Mouse (Mus musculus) adrenal gland (tissue): ENCODE measurements around the gene Zfp385c.

Experiments used
- intact Hi-C: fragments of 180-260 bp; cut with DNase I; formaldehyde crosslinking; loops from one replicate; pipeline ENCODE4 v1.15.1; 2025

The Zfp385c gene

DNA sequence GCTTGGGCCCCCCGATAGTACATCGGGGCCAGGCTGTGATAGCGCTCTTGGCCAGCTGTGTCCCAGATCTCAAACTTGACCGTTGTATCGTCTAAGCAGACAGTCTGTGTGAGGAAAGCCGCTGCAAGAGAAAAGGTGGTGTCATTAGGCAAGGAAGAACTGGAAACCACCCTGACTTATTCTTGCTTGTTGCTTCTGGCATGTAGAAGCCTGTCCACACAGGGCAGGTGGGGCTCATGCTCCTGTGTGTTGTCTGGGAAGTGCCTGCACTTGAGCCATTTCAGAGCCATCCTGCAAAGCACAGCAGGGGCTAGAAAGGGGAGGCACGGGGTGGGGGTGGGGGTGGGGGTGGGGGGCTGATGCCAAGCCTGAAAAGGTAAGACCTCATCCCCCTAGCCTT lies 26.2 kb upstream of the Zfp385c start:
- intact Hi-C loops: no loop called here

DNA sequence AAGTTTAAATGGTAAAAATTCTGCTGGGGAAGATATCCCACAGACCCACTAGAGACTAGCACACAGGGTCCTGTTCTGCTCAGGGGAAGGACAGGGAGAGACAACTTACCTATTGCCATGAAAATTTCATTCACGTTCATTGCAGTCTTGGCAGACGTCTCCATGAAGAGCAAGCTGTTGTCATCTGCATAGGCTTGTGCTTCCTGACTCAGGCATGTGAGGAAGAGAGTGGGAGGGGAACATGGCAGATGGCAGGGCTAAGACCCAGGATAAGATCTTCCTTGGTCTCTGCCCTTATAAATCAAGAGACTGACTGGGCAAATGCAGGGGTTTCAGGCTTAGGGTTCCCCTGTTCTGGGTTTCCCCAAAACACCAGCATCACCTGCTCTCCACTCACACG lies 24.4 kb upstream of the Zfp385c start:
- intact Hi-C loops: no loop called here

DNA sequence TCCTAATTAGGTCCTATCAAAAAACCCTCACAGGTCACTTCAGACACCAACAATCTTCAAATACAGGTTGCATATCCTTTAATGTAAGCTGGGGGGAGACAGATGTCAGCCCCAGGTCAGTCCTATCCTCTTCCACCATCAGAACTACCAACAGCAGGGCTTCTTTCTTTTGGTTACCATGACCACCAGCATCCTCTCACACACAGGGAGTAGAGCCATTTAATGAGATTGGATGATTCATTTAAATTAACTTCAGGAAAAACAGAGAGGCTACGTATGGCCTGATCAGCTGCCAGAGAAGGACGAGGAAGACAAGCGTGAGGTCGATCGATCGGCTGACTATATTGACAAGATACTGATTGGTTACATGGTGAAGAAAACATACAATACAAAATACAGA lies 22.7 kb upstream of the Zfp385c start:
- intact Hi-C loops: loop anchor here (5.0 kb wide), 2 partner anchors 32 to 47 kb away; partner anchors contain the start of gene Hcrt

DNA sequence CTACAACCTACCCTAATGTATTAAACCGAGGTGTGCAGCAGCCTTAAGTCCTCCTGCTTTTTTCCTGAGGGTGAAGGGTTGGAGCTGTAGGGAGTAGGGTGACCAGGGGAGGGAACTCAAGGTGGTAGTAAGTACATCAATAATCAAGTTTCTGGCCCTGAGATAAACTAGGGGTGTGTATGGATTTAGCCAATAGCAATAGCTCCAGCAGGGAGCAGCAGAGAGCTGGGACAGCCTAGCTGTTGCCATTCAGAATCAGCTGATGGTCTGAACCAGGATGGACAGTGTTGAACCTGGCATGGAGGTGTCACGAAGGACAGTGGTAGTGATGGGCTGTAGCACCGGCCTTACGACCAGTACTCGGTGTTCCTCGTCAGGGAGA lies 22.3 kb upstream of the Zfp385c start:
- intact Hi-C loops: loop anchor here (5.0 kb wide), 2 partner anchors 33 to 48 kb away; partner anchors contain the start of gene Hcrt

DNA sequence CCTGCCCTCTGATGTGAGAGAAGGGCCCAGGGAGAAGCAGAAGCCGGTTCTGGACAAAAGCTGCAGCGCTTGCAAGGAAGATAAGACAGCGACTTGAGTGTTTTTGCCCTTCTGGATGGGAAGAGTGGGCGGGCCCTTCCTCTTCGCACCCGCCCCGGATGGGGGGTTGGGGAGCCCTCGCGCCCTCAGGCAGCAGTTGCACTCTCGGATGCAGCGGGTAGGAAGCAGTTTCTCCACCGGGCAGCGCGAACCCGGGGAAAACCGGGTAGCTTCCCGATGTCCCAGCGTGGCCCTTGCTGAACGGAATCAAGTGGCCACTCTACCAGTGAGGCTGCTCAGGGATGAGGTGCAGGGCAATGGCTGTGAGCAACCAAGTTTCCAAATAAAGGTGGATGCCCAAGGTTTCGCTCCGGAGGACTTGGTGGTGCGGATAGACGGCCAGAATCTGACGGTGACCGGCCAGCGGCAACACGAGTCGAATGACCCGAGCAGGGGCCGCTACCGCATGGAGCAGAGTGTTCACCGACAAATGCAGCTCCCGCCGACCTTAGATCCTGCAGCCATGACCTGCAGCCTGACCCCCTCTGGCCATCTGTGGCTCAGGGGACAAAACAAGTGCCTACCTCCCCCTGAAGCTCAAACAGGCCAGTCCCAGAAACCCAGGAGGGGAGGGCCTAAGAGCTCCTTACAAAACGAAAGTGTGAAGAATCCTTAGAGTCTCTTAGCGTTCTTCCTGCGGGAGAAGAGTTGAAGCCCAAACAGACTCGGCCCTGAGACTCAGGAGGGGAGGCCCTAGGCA lies 21.7 kb upstream of the Zfp385c start, which contains the start of gene Hspb9:
Hspb9 (plus strand) TSS at position 116 of the 799 bp plus-strand sequence.
- intact Hi-C loops: loop anchor here (5.0 kb wide), 2 partner anchors 33 to 48 kb away; partner anchors contain the start of gene Hcrt

DNA sequence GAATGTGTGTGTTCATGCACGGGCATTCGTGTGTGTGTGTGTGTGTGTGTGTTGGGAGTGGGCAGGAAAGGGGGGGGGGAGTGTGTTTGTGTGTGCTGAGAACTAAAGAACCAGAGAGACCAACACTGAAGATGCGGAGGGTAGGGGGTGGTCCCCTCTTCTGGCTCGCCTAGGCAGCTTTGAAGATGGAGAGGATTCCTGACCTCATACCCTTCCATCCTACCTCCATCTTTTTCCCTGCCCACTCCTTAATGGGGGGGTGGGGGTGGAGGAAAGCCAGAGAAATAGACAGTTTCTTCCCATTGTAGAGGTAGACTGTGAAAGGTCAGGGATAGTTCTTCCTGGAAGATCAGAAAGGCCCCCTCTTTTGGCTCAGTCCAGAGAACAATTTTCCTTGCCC lies 20.9 kb upstream of the Zfp385c start:
- intact Hi-C loops: loop anchor here (5.0 kb wide), 2 partner anchors 34 to 49 kb away; partner anchors contain the start of gene Hcrt

DNA sequence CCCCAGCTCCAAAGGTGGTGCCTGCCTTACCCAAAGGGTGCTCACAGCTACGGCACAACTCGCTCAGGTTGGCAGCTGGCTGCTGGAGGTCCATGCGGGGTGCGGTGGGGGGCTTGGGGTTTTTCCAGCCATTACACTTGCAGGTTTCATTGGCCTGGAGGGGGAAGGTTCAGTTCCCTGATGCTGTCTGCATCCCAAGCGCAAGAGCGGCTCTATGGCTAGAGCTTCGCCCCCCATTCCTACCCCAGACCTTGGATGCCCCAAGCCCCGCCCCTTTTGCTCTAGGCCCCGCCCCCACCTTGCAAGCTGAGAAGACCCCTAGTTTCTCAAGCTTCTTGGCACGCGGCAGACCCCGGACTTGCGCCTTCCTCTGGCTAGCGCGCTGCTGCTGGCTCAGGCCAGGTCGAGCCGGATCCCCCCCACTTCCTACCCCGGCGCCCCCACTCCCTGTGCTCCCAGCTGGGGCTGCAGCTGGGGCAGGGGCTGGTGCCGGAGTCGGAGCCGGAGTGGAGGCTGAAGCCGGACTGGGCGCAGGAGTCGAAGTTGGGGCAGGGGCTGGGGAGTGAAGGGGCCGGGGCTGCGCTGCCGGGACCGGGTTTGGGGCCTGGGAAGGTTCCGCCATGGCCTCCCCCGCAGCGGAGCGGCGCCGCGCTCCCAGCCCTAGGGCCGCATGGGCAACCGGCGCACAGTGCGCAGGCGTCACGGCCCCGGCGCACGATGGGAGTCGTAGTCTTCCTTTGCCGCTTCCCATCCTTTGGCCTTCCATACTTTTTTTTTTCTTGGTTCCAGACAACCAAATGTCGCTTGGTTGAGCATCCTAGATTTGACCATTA lies 19.7 kb upstream of the Zfp385c start, which contains the start of gene Kat2a:
Kat2a (minus strand) TSS at position 683 of the 833 bp plus-strand sequence.
- intact Hi-C loops: loop anchor here (5.0 kb wide), 2 partner anchors 35 to 50 kb away; partner anchors contain the start of gene Hcrt

DNA sequence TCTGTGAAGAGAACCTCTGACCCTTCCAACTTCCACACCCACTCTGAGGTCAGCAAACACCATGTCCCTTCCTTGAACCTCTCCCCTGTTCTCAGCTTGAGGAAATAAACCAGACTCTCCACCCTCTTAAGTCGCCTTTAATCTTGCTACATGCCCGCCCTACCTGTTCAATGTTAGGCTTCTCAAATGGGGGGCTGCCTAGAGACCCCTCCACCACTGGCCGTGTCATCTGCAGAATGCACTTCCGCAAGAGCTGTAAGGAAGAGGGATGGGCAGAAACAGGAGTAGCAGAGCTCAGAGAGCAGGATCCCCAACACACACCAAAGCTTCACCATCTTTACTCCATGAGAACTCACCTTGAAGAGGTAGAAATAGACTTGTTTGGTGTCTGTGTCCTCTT lies 18.7 kb upstream of the Zfp385c start:
- intact Hi-C loops: loop anchor here (5.0 kb wide), 2 partner anchors 36 to 51 kb away; partner anchors contain the start of gene Hcrt

DNA sequence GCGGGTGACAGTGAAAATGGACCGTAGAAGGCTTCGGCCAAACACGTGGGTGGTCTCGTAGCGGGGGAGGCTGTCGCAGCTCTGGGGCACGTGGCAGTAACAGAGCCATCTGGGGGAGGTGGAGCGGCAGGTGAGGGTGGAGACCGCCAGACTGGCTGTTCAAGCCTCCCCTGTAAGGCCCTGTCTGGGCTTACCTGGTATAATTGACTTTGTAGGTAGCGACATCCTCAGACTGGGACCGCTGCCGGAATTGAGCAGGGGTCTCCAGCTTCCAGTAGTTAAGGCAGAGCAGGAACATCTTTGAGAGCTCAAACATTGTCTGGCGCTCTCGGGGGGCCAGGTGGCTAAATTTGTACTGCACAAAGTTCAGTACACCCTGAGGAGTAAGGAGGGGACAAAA lies 18.3 kb upstream of the Zfp385c start:
- intact Hi-C loops: loop anchor here (5.0 kb wide), 2 partner anchors 37 to 52 kb away; partner anchors contain the start of gene Hcrt

DNA sequence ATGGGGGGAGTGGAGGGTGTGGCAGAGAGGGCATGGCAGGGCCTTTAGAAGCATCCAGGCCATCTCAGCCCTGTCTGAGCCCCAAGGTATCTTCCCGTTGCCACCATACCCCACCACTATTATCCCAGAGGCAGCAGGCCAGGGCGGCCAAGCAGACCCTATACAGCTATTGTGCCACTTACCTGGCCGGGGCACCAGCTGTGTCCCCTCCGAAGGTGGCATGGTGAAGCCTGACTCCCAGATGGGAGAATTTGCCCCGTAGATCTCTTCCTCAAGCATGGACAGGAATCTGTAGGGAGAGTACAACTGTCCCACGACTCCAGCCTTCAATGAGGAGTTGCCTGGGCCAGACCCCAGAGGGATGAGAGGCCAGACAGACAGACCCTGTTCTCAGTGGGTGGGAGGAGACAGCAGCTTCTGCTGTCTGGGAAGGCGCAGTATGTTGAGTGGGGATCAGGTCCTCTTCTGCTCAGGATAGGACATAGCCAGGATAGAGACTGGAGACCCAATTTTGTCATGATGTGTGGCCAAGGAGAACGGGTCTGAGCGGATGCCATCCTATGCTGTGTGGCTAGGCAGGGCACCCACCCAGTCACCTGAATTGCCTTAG lies 17.1 kb upstream of the Zfp385c start:
- intact Hi-C loops: no loop called here

DNA sequence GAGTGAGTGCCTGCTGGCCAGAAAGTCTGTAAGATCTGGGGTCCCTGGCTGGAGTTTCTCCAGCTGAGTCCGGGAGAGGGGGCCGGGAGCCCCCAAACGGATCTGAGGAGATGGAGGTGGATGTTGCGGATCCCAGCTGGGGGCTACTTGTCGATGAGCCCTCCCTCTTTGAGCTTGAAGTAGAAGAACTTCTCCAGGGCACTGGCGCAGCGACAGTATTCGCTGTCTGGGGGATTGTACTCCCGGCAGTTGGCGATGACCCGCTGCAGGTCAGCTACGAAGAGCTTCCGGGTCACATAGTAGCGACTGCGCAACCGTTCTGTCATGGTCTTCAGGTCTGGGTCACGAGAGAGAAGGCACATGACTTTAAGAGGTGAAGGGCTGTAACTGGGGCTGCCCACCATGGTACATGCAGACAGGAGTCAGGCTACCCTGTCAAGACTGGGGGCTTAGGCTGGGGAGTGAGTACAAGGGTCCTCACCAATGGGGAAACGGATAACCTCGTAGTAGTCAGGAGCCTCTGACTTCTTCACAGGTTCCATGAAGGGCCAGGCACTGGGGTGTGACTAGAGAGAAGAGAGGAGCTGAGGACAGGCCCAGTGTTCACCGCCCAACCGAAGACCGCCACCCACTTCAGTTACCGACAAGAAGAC lies 13.0 kb upstream of the Zfp385c start:
- intact Hi-C loops: no loop called here

DNA sequence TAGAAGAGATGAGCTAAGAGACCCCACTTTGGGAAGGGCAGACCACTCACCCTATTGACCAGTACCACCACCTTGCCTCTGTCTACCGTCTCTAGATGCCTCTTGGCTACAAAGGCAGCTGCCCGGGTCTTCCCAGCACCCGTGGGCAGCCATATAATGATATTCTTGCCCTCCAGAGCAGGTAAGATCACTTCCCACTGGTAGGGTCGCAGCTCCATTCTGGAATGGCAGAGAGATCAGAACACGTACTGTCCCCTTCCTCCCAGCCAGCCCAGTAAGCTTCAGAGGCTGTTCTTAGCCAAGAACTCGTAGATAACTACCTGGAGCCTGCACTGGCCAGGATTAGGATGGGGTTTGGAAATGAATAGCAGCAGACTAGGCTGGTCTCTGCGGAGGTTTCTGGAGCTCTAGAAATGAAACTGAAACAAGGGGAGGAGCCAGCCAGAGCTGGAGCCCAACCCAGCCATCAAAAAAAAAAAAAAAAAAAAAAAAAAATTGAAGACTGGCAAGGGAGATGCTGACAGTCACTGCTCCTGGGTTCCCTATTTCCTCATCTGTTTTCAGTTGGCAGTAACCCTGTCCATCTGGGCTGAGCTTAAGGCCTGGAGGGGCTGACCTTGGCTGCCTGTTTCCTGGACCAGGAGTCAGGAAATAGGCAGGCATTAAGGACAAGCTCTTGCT lies 11.7 kb upstream of the Zfp385c start, which contains the start of gene Dhx58:
Dhx58 (minus strand) TSS at position 421 of the 681 bp plus-strand sequence.
- intact Hi-C loops: loop anchor here (5.0 kb wide), 1 partner anchor 132 kb away; the partner anchor contains the start of gene Cnp

DNA sequence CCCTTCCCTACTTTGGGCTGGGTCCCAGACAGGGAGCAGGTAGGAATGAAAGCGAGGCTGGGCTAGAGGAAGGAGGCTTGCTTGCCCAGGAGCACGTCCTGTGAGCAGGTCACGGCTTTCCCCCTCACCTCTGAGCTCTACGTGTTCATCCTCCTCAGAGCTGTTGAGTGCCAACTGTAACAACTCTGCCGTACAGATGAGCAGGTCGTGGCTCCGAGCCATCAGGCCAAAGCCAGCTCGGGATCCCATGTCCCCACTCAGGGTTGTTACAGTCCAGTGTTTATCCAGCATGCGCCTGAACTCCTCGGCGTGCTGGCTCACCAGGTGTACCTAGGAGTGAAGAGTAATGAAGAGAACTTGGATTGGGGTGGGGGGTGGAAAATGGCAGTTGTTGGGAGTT lies 11.1 kb upstream of the Zfp385c start:
- intact Hi-C loops: loop anchor here (5.0 kb wide), 1 partner anchor 131 kb away; the partner anchor contains the start of gene Cnp

DNA sequence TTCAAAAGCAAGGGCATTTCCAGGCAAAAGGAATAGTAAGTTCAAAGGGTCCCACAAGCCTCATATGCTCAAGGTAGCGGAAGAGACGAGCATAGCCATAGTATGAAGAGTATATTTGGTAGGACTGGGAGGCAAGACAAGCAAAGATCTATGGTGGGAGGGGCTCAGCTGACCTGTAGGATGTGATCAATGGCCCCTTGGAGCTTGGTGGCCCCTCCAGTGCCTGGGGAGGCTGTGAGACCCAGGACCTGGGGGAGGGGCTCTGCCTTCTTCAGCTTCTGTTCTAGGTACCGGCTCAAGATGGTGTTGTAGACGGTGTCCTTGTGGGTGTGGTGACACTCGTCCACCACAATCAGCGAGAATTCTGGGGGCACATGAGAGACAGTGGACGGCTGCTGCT lies 10.7 kb upstream of the Zfp385c start:
- intact Hi-C loops: loop anchor here (5.0 kb wide), 1 partner anchor 131 kb away; the partner anchor contains the start of gene Cnp

DNA sequence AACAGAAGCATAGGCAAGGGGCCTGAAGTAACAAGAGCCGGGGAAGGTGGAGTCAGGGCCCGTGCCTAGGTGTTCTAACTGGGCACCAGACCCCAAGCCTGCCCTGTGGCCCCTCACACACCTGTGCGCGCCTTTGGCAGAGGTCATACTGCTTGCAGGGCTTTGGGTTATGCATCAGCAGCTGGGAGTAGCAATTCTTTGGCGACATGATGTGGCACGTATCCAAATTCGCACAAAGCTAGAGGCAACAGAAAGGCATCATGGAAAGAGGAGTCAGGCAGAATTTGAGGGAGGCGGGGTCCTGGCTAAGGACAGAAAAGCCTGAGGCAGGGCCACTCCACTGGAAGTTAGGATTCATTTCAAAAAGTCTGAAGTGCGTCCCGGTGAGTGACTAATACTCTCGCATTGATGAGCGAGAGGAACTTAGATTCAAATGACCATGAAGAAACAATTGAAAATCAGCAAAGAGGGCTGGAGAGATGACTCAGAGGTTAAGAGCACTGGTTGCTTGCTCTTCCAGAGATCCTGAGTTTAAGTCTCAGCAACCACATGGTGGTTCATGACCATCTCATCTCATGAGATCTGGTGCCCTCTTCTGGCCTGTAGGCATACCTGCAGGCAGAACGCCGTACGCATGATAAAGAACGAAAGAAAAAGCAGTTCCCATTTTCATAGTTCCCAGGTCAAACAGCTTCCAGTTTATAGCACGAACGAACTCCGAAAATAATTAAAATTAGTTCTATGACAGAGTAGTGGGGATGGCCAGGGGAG lies 10.0 kb upstream of the Zfp385c start:
- intact Hi-C loops: loop anchor here (5.0 kb wide), 1 partner anchor 130 kb away; the partner anchor contains the start of gene Cnp

DNA sequence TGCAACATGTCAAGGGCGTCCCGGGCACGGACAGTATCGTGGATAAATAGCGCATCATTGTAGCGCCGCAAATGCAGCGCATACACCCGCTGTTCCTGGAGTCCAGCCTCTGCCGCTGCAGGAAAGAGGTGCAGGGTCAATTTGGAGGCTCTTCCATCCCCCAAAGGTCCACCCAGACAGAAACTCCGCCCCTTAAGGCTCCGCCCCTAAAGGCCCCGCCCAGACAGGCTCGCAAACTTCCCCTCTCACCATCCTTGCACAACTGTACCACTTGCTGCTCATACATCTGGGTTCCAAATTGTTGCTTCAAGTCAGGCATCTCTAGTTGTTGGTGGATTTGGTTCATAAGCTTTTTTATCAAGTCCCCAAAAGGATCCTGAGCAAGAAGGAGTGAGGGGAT lies 9.0 kb upstream of the Zfp385c start:
- intact Hi-C loops: loop anchor here (2.0 to 5.0 kb wide), 2 partner anchors 129 to 274 kb away; partner anchors contain the start of gene Cnp

DNA sequence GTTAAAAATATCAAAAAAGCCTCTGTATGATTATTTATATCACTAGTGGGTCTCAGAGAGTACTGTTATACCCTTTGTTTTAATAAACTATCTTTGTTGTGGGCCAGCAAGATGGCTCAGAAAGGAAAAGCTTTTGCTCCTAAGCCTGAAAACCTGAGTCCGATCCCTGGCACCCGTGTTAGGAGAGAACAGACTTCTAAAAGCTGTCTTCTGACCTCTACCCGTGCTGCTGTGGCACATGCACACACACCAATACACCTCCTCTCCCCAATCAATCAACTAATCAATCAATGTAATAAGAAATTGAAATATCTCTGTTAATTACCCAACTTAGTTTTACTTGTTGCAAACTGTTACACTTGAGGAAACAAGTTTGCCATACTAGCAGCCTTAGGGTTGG lies 8.5 kb upstream of the Zfp385c start:
- intact Hi-C loops: loop anchor here (2.0 to 5.0 kb wide), 2 partner anchors 128 to 274 kb away; partner anchors contain the start of gene Cnp

DNA sequence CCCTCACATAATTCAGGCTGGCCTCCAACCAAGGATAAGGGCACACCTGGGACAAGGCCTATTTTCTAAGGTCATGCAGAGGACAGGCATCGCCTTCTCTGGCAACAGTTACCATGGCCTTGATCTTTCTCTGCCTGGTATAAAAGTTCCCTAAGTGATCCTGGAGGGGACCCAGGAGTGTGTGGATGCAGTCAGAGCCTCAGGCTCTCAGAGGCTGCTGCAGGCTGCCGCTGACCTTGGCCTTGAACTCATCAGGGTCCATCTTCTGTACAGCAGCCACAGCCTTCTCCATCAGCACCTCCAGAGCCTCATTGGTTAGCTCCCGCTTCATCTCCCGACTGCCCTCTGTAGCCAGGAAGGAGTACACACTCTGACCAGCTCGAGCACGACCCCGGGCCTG lies 5.7 kb upstream of the Zfp385c start:
- intact Hi-C loops: no loop called here

DNA sequence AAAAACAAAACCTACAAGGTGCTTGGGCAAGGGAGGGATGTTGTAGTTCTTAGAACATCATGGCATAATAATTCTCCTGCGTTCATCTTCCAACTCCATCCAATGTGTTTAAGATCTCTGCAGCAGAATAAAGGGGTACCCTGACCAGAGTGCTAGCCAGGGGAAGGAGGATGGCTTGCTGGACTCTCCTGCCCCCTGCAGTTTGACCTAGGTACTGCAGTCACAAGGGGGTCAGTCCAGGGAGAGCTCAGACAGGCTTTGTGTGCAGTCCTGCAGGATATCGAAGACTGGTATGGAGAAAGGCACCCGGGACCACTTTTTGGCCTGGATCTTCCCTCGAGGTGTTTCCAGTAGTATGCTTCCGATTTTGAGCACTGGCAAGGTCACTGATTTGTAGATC lies 2.7 kb upstream of the Zfp385c start:
- intact Hi-C loops: loop anchor here (1.0 to 5.0 kb wide), 2 partner anchors 53 to 69 kb away; no protein-coding TSS in a partner anchor
